Mouse (Mus musculus): Measurements from ENCODE around the gene Osbpl5. TPM values are rescaled to one million over a fixed set of nuclear protein-coding genes. Genes with fewer than 3 reads are reported as not detected.

Gene Osbpl5
- polyA plus RNA-seq, 1 experiment from 2014 or later: 38.1 TPM

Small RNA genes lying within 50 kb of the gene (microRNA-seq; reads per million reads assigned to microRNA genes)
- gene Gm22064: not detected

Other genes starting within 250 kb of the Osbpl5 start
- 151 and 170 TPM in 2 replicates for gene Nap1l4, start 207.9 kb downstream of the Osbpl5 start, polyA plus RNA-seq (2014; fragmentation: Nextera tagmentation; extraction: Ambion mirVana)
- 62.4 and 70.5 TPM in 2 replicates for gene Cars, start 156.9 kb downstream of the Osbpl5 start, polyA plus RNA-seq (2014; fragmentation: Nextera tagmentation; extraction: Ambion mirVana)
- gene Tnfrsf26, start 128.3 kb downstream of the Osbpl5 start, polyA plus RNA-seq (2014; fragmentation: Nextera tagmentation; extraction: Ambion mirVana): 0.17 and 0.33 TPM in 2 replicates
- 3.1 and 4.7 TPM in 2 replicates for gene Tnfrsf22, start 107.3 kb downstream of the Osbpl5 start, polyA plus RNA-seq (2014; fragmentation: Nextera tagmentation; extraction: Ambion mirVana)
- 0.64 and 0.80 TPM in 2 replicates for gene Tnfrsf23, start 71.1 kb downstream of the Osbpl5 start, polyA plus RNA-seq (2014; fragmentation: Nextera tagmentation; extraction: Ambion mirVana)
- gene Mrgprg, start 10.0 kb upstream of the Osbpl5 start, polyA plus RNA-seq (2014; fragmentation: Nextera tagmentation; extraction: Ambion mirVana): not detected in 2 replicates
- gene Mrgpre, start 27.5 kb upstream of the Osbpl5 start, polyA plus RNA-seq (2014; fragmentation: Nextera tagmentation; extraction: Ambion mirVana): 8.7 and 9.2 TPM in 2 replicates
- 5.0 and 5.8 TPM in 2 replicates for gene Nadsyn1, start 65.9 kb upstream of the Osbpl5 start, polyA plus RNA-seq (2014; fragmentation: Nextera tagmentation; extraction: Ambion mirVana)
- gene Dhcr7, start 66.2 kb upstream of the Osbpl5 start, polyA plus RNA-seq (2014; fragmentation: Nextera tagmentation; extraction: Ambion mirVana): 86.1 and 98.6 TPM in 2 replicates
- not detected in 2 replicates for gene Gm498, start 109.9 kb upstream of the Osbpl5 start, polyA plus RNA-seq (2014; fragmentation: Nextera tagmentation; extraction: Ambion mirVana)
- gene Shank2, start 244.9 kb upstream of the Osbpl5 start, polyA plus RNA-seq (2014; fragmentation: Nextera tagmentation; extraction: Ambion mirVana): 10.7 and 11.3 TPM in 2 replicates

Data from hindbrain, embryonic 14.5 days (tissue).